Mouse (Mus musculus) hindbrain, postnatal 0 days (tissue): ENCODE measurements around the gene Engase. TPM values are rescaled to one million over a fixed set of nuclear protein-coding genes. Genes with fewer than 3 reads are reported as not detected.

Experiments
- ATAC-seq: fragments of 200-750 bp; cut with Nextera tagmentation; 2 replicates; pipeline ENCODE4 v1.8.0; 2017; ENCODE audit warnings: mild to moderate bottlenecking, moderate TSS enrichment, moderate library complexity
- DNase-seq: peaks from one replicate; pipeline ENCODE4 v3.0.0-alpha.2; 2015; ENCODE audit warnings: low spot score
- H3K27ac ChIP-seq: fragments of 300-500 bp; sonication (generic); 2 replicates; pipeline ENCODE4 v1.5.1; 2014; ENCODE audit warnings: mild to moderate bottlenecking
- H3K27me3 ChIP-seq: fragments of 300-500 bp; sonication (generic); 2 replicates; pipeline ENCODE4 v1.6.1; 2014; ENCODE audit warnings: low read length, mixed read lengths; ENCODE audit not compliant: insufficient read depth
- H3K36me3 ChIP-seq: fragments of 300-500 bp; sonication (generic); 2 replicates; pipeline ENCODE4 v1.6.1; 2014; ENCODE audit warnings: low read length, mixed read lengths; ENCODE audit not compliant: insufficient read depth
- H3K4me1 ChIP-seq: fragments of 300-500 bp; sonication (generic); 2 replicates; pipeline ENCODE4 v1.6.1; 2014; ENCODE audit warnings: antibody characterized with exemption, low read length, mixed read lengths; ENCODE audit not compliant: insufficient read depth
- H3K4me2 ChIP-seq: fragments of 300-500 bp; sonication (generic); 2 replicates; pipeline ENCODE4 v1.6.1; 2014; ENCODE audit warnings: low read depth, mild to moderate bottlenecking, low read length, moderate library complexity, mixed read lengths
- H3K4me3 ChIP-seq: fragments of 300-500 bp; sonication (generic); 2 replicates; pipeline ENCODE4 v1.5.1; 2014; ENCODE audit warnings: low read length
- H3K9ac ChIP-seq: fragments of 300-500 bp; sonication (generic); replicated peaks from 2 replicates; pipeline ENCODE4 v1.6.1; 2014; ENCODE audit warnings: mild to moderate bottlenecking, low read length, moderate library complexity, mixed read lengths
- H3K9me3 ChIP-seq: fragments of 300-500 bp; sonication (generic); 2 replicates; pipeline ENCODE4 v1.6.1; 2016; ENCODE audit warnings: low read length, mixed read lengths
- CTCF ChIP-seq: IDR thresholded peaks from 2 replicates; pipeline ENCODE4 v1.5.1; 2016; ENCODE audit warnings: antibody characterized with exemption, control low read depth, low read depth
- WGBS: fragments of 180-500 bp; shearing (Covaris S2); extraction: QIAGEN DNeasy Blood & Tissue Kit; methylation state at CpG from one replicate; pipeline ENCODE4 v1.1.7; 2014; 5-methylcytosine and 5-hydroxymethylcytosine counted together
- polyA plus RNA-seq: library from polyadenylated mRNA; unstranded; fragments of >200 nt; fragmentation: Nextera tagmentation; extraction: Ambion mirVana; gene quantifications from 2 replicates; pipeline ENCODE4 v1.2.1, GENCODE M21; 2015
- total RNA-seq: library from RNA; depleted of rRNA; stranded (reverse); fragments of >200 nt; gene quantifications from 2 replicates; pipeline ENCODE4 v1.2.3, GENCODE M21; 2014; rRNA removed

Gene Engase
- total and polyA plus RNA-seq, 2 experiments from 2014 or later, result 6.5 to 9.0 TPM

GRCm38 (mm10) chr11:118538008-118538407, 61.4 kb downstream of the Engase start:
- no peak for DNase-seq
- no peak overlapping the region for H3K9ac ChIP-seq
- WGBS, result 61% methylated on average over 9 of the region's 11 CpGs
- no peak for ATAC-seq
- H3K36me3 ChIP-seq, result no peaks in the 10 kb centered on the region
- H3K9me3 ChIP-seq, result no peaks in the 10 kb centered on the region
- TF ChIP-seq CTCF, result no peak
- peaks cover 8% of the 10 kb centered on the region; the same call in 1 of the 2 replicates for H3K4me1 ChIP-seq
- no peak overlapping the region for H3K4me3 ChIP-seq
- H3K4me2 ChIP-seq, result no peak overlapping the region
- H3K27ac ChIP-seq, result 0 out of 2 replicates have a peak overlapping the region, but pooled peaks have one; percentile 5
- H3K27me3 ChIP-seq, result no peaks in the 10 kb centered on the region

Other genes starting within 250 kb of the Engase start
- gene Cyth1, start 228.2 kb upstream of the Engase start, total RNA-seq, result 42.9 and 48.3 TPM in 2 replicates
- 15.7 and 19.5 TPM in 2 replicates for gene Cyth1, start 228.2 kb upstream of the Engase start, polyA plus RNA-seq
- 19.7 and 20.6 TPM in 2 replicates for gene Usp36, start 186.6 kb upstream of the Engase start, total RNA-seq
- gene Usp36, start 186.6 kb upstream of the Engase start, polyA plus RNA-seq, result 12.6 and 12.8 TPM in 2 replicates
- 0.31 and 1.2 TPM in 2 replicates for gene Cep295nl, start 134.3 kb upstream of the Engase start, total RNA-seq
- 0.20 and 0.47 TPM in 2 replicates for gene Cep295nl, start 134.3 kb upstream of the Engase start, polyA plus RNA-seq
- 164 and 170 TPM in 2 replicates for gene Timp2, start 121.1 kb upstream of the Engase start, total RNA-seq
- gene Timp2, start 121.1 kb upstream of the Engase start, polyA plus RNA-seq, result 102 and 118 TPM in 2 replicates
- gene Lgals3bp, start 74.7 kb upstream of the Engase start, total RNA-seq, result 25.5 and 30.6 TPM in 2 replicates
- gene Lgals3bp, start 74.7 kb upstream of the Engase start, polyA plus RNA-seq, result 15.4 and 18.5 TPM in 2 replicates
- gene Cant1, start 57.7 kb upstream of the Engase start, total RNA-seq, result 47.9 and 51.7 TPM in 2 replicates
- gene Cant1, start 57.7 kb upstream of the Engase start, polyA plus RNA-seq, result 24.7 and 25.8 TPM in 2 replicates
- 5.4 TPM in 2 replicates for gene C1qtnf1, start 48.6 kb upstream of the Engase start, total RNA-seq
- 3.5 and 4.3 TPM in 2 replicates for gene C1qtnf1, start 48.6 kb upstream of the Engase start, polyA plus RNA-seq